Mouse (Mus musculus) heart, embryonic 14.5 days (tissue): ENCODE results near the gene Ergic1. TPM values are rescaled to one million over a fixed set of nuclear protein-coding genes. Genes with fewer than 3 reads are reported as not detected.

ENCODE experiments used
- ATAC-seq: fragments of 200-750 bp; cut with Nextera tagmentation; 2 replicates; pipeline ENCODE4 v1.8.0; 2017; ENCODE audit warnings: low read depth, moderate TSS enrichment; ENCODE audit not compliant: insufficient number of reproducible peaks, insufficient read depth, low FRiP score
- H3K27ac ChIP-seq, 2 experiments: fragments of 200-500 bp in 1 of 2; fragments of 300-500 bp in 1 of 2; sonication (generic) in 1 of 2; replicated peaks in 1 of 2; 2 replicates each; pipeline ENCODE4 v1.5.1; 2012 to 2014; ENCODE audit warnings: low read depth in 2 of 2, low read length in 2 of 2, control low read depth in 1 of 2, mild to moderate bottlenecking in 1 of 2, mixed read lengths in 1 of 2; ENCODE audit not compliant: control insufficient read depth in 1 of 2, insufficient read depth in 1 of 2
- H3K27me3 ChIP-seq: fragments of 300-500 bp; sonication (generic); 2 replicates; pipeline ENCODE4 v1.6.1; 2014; ENCODE audit warnings: mild to moderate bottlenecking, low read length, control low read depth; ENCODE audit not compliant: control insufficient read depth, insufficient read depth
- H3K36me3 ChIP-seq: fragments of 300-500 bp; sonication (generic); 2 replicates; pipeline ENCODE4 v1.6.1; 2014; ENCODE audit warnings: mild to moderate bottlenecking, control low read depth, low read length, mixed read lengths; ENCODE audit not compliant: control insufficient read depth, insufficient read depth
- H3K4me1 ChIP-seq, 2 experiments: fragments of 200-500 bp in 1 of 2; fragments of 300-500 bp in 1 of 2; sonication (generic) in 1 of 2; 2 replicates each; pipeline ENCODE4 v1.6.1; 2012 to 2014; ENCODE audit warnings: low read length in 2 of 2, control low read depth in 1 of 2, mixed read lengths in 1 of 2; ENCODE audit not compliant: control insufficient read depth in 2 of 2, insufficient read depth in 2 of 2
- H3K4me2 ChIP-seq: fragments of 300-500 bp; sonication (generic); 2 replicates; pipeline ENCODE4 v1.6.1; 2014; ENCODE audit warnings: mild to moderate bottlenecking, low read length
- H3K4me3 ChIP-seq, 2 experiments: fragments of 200-500 bp in 1 of 2; fragments of 300-500 bp in 1 of 2; sonication (generic) in 1 of 2; 2 replicates each; pipeline ENCODE4 v1.5.1; 2012 to 2014; ENCODE audit warnings: low read length in 2 of 2, mild to moderate bottlenecking in 2 of 2, control low read depth in 1 of 2, low read depth in 1 of 2, moderate library complexity in 1 of 2; ENCODE audit not compliant: control insufficient read depth in 1 of 2, insufficient read depth in 1 of 2
- H3K9ac ChIP-seq: fragments of 300-500 bp; sonication (generic); 2 replicates; pipeline ENCODE4 v1.6.1; 2014; ENCODE audit warnings: mild to moderate bottlenecking, low read length
- H3K9me3 ChIP-seq: fragments of 300-500 bp; sonication (generic); 2 replicates; pipeline ENCODE4 v1.6.1; 2016; ENCODE audit warnings: low read length, control low read depth; ENCODE audit not compliant: control insufficient read depth
- WGBS: fragments of 180-500 bp; shearing (Covaris S2); extraction: QIAGEN DNeasy Blood & Tissue Kit; methylation state at CpG from one replicate; pipeline ENCODE4 v1.1.7; 2014; 5-methylcytosine and 5-hydroxymethylcytosine counted together
- polyA plus RNA-seq: library from polyadenylated mRNA; unstranded; fragments of >200 nt; fragmentation: Nextera tagmentation; extraction: Ambion mirVana; gene quantifications from 2 replicates; pipeline ENCODE4 v1.2.1, GENCODE M21; 2014

The Ergic1 gene
- polyA plus RNA-seq, 1 experiment from 2014 or later = 121 TPM

DNA sequence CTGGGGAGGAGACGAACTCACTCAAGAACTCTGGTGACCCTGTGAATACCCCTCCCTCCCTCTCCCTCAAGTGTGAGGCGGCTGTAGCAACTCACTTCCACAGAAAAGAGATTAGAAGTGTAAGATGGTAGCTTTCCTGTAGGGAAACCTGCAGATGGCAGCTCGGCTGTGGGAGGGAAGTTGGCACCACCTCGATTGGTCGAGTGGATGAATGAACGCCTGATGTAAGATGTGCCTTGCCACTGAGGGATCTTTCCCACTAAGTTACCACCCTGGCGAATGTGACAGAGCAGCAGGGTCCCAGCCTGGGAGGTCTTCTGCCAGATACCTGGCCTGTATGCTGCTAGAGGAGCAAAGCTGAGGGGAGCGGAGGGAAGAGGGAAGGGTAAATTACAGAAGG, 48.5 kb downstream of the Ergic1 start:
- Histone ChIP-seq H3K27ac (peak overlapping the region in 1 of 2 experiments; percentile 28; a peak in 1 of 4 replicates), H3K36me3 (peaks cover 45% of the 10 kb centered on the region), H3K4me2 (no peak overlapping the region), H3K9me3 (no peaks in the 10 kb centered on the region), H3K9ac (no peak overlapping the region), H3K27me3 (no peaks in the 10 kb centered on the region), H3K4me3 (no peak overlapping the region), H3K4me1 (peaks cover 30 to 46% of the 10 kb centered on the region in 2 experiments)
- WGBS = 83% methylated on average over 8 of the region's 8 CpGs
- ATAC-seq = no peak

GRCm38 (mm10) chr17:26611328-26611727, 50.0 kb downstream of the Ergic1 start:
- H3K27ac ChIP-seq = peak overlapping the region; percentile 95 to 96
- ATAC-seq = no peak
- H3K9ac ChIP-seq = peak overlapping the region; percentile 55
- H3K4me1 ChIP-seq = peaks cover 30 to 46% of the 10 kb centered on the region in 2 experiments
- H3K27me3 ChIP-seq = no peaks in the 10 kb centered on the region
- no peak overlapping the region for H3K4me2 ChIP-seq
- peaks cover 50% of the 10 kb centered on the region for H3K36me3 ChIP-seq
- WGBS = 32% methylated on average over 7 of the region's 7 CpGs
- H3K4me3 ChIP-seq = no peak overlapping the region
- no peaks in the 10 kb centered on the region for H3K9me3 ChIP-seq

DNA sequence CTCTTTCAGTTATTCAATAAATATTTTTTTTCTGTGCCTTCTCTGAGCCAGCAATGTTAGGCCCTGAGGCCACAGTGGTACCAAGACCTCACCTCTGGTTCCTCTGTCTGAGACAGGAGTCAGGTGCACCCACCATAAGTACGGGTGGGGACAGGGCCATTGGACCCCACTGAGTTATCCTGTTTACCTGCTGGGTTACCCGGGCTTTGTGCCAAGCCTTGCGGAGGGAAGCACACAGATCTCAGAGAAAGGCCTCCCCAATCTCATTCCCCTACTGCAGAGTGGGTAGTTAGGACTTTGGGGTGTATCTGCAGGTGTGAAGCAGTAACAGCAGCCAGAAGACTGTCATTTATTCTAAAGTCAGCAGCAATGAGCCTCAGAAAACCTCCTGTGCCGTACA, 50.6 kb downstream of the Ergic1 start:
- Histone ChIP-seq H3K36me3 (peaks cover 56% of the 10 kb centered on the region), H3K9me3 (no peaks in the 10 kb centered on the region), H3K4me2 (no peak overlapping the region), H3K27ac (peak overlapping the region; percentile 95 to 96), H3K4me3 (no peak overlapping the region), H3K27me3 (no peaks in the 10 kb centered on the region), H3K9ac (peak overlapping the region; percentile 55), H3K4me1 (peaks cover 30 to 52% of the 10 kb centered on the region in 2 experiments)
- 69% methylated on average over 4 of the region's 4 CpGs for WGBS
- ATAC-seq = no peak

- peak overlapping the region; percentile 16 to 71; a peak in 3 of 4 replicates for H3K27ac ChIP-seq
- peaks cover 32 to 53% of the 10 kb centered on the region in 2 experiments for H3K4me1 ChIP-seq
- peaks cover 65% of the 10 kb centered on the region for H3K36me3 ChIP-seq
- H3K27me3 ChIP-seq = no peaks in the 10 kb centered on the region
- peak overlapping the region; percentile 21; the same call in 1 of the 2 replicates for H3K9ac ChIP-seq
- WGBS = 47% methylated on average over 6 of the region's 6 CpGs
- ATAC-seq = no peak
- H3K9me3 ChIP-seq = no peaks in the 10 kb centered on the region
- H3K4me3 ChIP-seq = no peak overlapping the region
- H3K4me2 ChIP-seq = no peak overlapping the region
Measured at GRCm38 (mm10) chr17:26614286-26614685, 53.0 kb downstream of the Ergic1 start.

DNA sequence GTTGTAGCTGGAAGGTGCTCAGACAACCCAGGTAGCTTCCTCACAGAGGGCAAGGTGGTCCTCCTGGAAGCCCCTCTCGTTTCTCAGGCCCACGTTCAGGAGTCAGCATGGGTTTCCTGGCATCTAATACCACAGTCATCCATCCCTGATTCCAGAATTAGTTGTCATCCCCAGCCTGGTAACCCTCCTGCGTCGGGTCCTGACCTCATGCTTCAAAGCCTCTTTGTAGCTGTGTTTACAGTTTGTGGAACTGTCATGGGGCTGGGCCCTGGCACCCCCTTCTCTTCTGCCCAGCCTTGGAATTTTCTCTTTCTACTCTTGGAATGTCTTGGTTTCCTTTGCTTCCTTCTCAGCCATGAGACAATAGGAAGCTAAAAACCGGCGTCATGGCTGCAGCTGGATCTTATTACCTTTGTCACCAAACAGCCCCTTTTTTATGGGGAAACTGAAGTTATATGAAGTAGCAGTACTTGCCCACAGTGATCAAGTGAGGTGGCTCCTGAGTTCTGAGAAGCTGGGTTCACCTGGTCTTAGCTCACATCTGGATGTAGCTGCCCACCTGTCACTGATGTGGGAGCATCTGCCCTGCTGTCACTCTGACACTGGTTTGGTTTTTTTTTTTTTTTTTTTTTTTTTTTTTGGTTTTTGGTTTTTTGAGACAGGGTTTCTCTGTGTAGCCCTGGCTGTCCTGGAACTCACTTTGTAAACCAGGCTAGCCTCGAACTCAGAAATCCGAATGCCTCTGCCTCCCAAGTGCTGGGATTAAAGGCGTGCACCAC, 53.6 kb downstream of the Ergic1 start:
- H3K9ac ChIP-seq = 0 out of 2 replicates have a peak overlapping the region, but pooled peaks have one; percentile 16
- WGBS = 81% methylated on average over 9 of the region's 9 CpGs
- peaks cover 32 to 49% of the 10 kb centered on the region in 2 experiments for H3K4me1 ChIP-seq

GRCm38 (mm10) chr17:26616696-26617095, 55.4 kb downstream of the Ergic1 start:
- no peaks in the 10 kb centered on the region for H3K9me3 ChIP-seq
- no peak overlapping the region for H3K4me3 ChIP-seq
- 66% methylated on average over 2 of the region's 2 CpGs for WGBS
- H3K36me3 ChIP-seq = peaks cover 59% of the 10 kb centered on the region
- H3K4me1 ChIP-seq = peaks cover 22 to 39% of the 10 kb centered on the region in 2 experiments
- H3K27me3 ChIP-seq = no peaks in the 10 kb centered on the region
- no peak for ATAC-seq
- peak overlapping the region; percentile 5 to 18; a peak in 1 of 4 replicates for H3K27ac ChIP-seq
- H3K4me2 ChIP-seq = no peak overlapping the region
- H3K9ac ChIP-seq = no peak overlapping the region; the same call in 1 of the 2 replicates

More for the DNA sequence above, 53.6 kb downstream of the Ergic1 start:
- Histone ChIP-seq H3K4me3 (no peak overlapping the region), H3K36me3 (peaks cover 62% of the 10 kb centered on the region), H3K27me3 (no peaks in the 10 kb centered on the region), H3K9me3 (no peaks in the 10 kb centered on the region), H3K4me2 (no peak overlapping the region), H3K27ac (peak overlapping the region; percentile 16 to 71; a peak in 3 of 4 replicates)
- ATAC-seq = no peak

DNA sequence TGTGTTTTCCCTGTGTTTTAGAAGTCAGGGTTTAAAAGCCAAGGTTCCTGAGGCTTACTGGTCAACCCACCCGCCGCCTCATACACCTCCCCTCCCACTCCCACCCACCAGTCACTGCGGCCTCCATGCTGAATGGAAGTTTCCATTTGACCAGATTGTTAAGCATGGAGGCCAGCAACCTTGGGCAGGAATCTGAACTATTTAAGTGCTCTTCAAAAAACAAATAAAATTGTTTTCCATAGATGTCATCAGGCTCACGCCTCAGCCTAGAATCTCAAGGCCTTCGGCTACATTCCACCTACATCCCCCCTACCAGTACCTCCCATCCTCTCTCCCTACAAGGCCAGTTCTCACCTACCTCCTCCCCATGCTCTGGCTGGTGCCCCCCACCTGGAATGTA, 57.2 kb downstream of the Ergic1 start:
- 67% methylated on average over 5 of the region's 5 CpGs for WGBS
- Histone ChIP-seq H3K9ac (no peak overlapping the region), H3K36me3 (peaks cover 62% of the 10 kb centered on the region), H3K27me3 (no peaks in the 10 kb centered on the region), H3K27ac (no peak overlapping the region), H3K4me2 (no peak overlapping the region), H3K9me3 (no peaks in the 10 kb centered on the region), H3K4me1 (peaks cover 14 to 37% of the 10 kb centered on the region in 2 experiments), H3K4me3 (no peak overlapping the region)
- ATAC-seq = no peak
